In genomic region chr2:52710804-52711203, GRCm38 (mm10) we compare ENCODE assay signal across 1 mouse cellular context.
TF ChIP-seq lines count a peak whose summit lies in the region.

No protein-coding gene starts in this region.

TF ChIP-seq in CH12.LX, 34 proteins besides CTCF, POLR2A, EP300 and RAD21:
- no peak for TF ChIP-seq CHD2 (IDR thresholded peaks at IDR 0.05; ENCODE audit: low read length)
- no peak for TF ChIP-seq HCFC1 (IDR thresholded peaks at IDR 0.05; ENCODE audit: low read depth, low read length)
- no peak for TF ChIP-seq MAFK (IDR thresholded peaks at IDR 0.05; ENCODE audit: insufficient replicate concordance, low read length)
- TF ChIP-seq SMC3 (IDR thresholded peaks at IDR 0.05; ENCODE audit: low read depth, low read length), result 0 out of 2 replicates have a peak, but pooled peaks have one; percentile 10
